Mouse (Mus musculus) lung, embryonic 15.5 days (tissue): ENCODE measurements around the gene Gm17677. TPM values are rescaled to one million over a fixed set of nuclear protein-coding genes. Genes with fewer than 3 reads are reported as not detected.

ENCODE experiments used
- ATAC-seq: fragments of 200-750 bp; cut with Nextera tagmentation; 2 replicates; pipeline ENCODE4 v1.8.0; 2017; ENCODE audit warnings: moderate number of reproducible peaks, borderline replicate concordance; ENCODE audit not compliant: low FRiP score, low TSS enrichment; ENCODE audit errors: extremely low read depth
- H3K27ac ChIP-seq: fragments of 300-500 bp; sonication (generic); 2 replicates; pipeline ENCODE4 v1.5.1; 2015; ENCODE audit warnings: moderate library complexity, mild to moderate bottlenecking, inconsistent platforms
- H3K27me3 ChIP-seq: fragments of 300-500 bp; sonication (generic); 2 replicates; pipeline ENCODE4 v1.6.1; 2015; ENCODE audit warnings: inconsistent platforms
- H3K36me3 ChIP-seq: fragments of 300-500 bp; sonication (generic); 2 replicates; pipeline ENCODE4 v1.6.1; 2015; ENCODE audit warnings: inconsistent platforms
- H3K4me1 ChIP-seq: fragments of 300-500 bp; sonication (generic); 2 replicates; pipeline ENCODE4 v1.6.1; 2015; ENCODE audit warnings: inconsistent platforms
- H3K4me2 ChIP-seq: fragments of 300-500 bp; sonication (generic); 2 replicates; pipeline ENCODE4 v1.6.1; 2015; ENCODE audit warnings: inconsistent platforms, mild to moderate bottlenecking, moderate library complexity
- H3K4me3 ChIP-seq: fragments of 300-500 bp; sonication (generic); 2 replicates; pipeline ENCODE4 v1.5.1; 2015; ENCODE audit warnings: mild to moderate bottlenecking, inconsistent platforms
- H3K9ac ChIP-seq: fragments of 300-500 bp; sonication (generic); 2 replicates; pipeline ENCODE4 v1.6.1; 2015; ENCODE audit warnings: inconsistent platforms
- H3K9me3 ChIP-seq: fragments of 300-500 bp; sonication (generic); 2 replicates; pipeline ENCODE4 v1.6.1; 2016; ENCODE audit warnings: inconsistent platforms
- WGBS: fragments of 180-500 bp; shearing (Covaris S2); methylation state at CpG from one replicate; pipeline ENCODE4 v1.1.7; 2015; 5-methylcytosine and 5-hydroxymethylcytosine counted together
- polyA plus RNA-seq: library from polyadenylated mRNA; unstranded; fragments of >200 nt; fragmentation: Nextera tagmentation; extraction: Ambion mirVana; gene quantifications from 2 replicates; pipeline ENCODE4 v1.2.1, GENCODE M21; 2015

Gene Gm17677
- polyA plus RNA-seq: not detected in 2 replicates

GRCm38 (mm10) chr9:35740749-35741148, at the start of gene Gm17677:
Gene Gm17677, plus strand, starts transcription at chr9:35741049.
- Histone ChIP-seq H3K4me2 (no peak within 1 kb of the TSS), H3K4me3 (no peak within 1 kb of the TSS), H3K27me3 (no peaks in the 10 kb centered on the region), H3K9me3 (no peaks in the 10 kb centered on the region; the same call in 1 of the 2 replicates), H3K36me3 (no peaks in the 10 kb centered on the region), H3K4me1 (no peaks in the 10 kb centered on the region), H3K9ac (no peak within 1 kb of the TSS), H3K27ac (no peak within 1 kb of the TSS)
- ATAC-seq: no peak

- H3K27me3 ChIP-seq: no peaks in the 10 kb centered on the region
- no peak overlapping the region for H3K27ac ChIP-seq
- H3K4me1 ChIP-seq: no peaks in the 10 kb centered on the region
- H3K4me3 ChIP-seq: no peak overlapping the region
- no peak overlapping the region for H3K4me2 ChIP-seq
- no peak overlapping the region for H3K9ac ChIP-seq
- no peaks in the 10 kb centered on the region for H3K9me3 ChIP-seq
- no peak for ATAC-seq
- no peaks in the 10 kb centered on the region for H3K36me3 ChIP-seq
Measured at GRCm38 (mm10) chr9:35691924-35692323, 48.9 kb upstream of the Gm17677 start.

- no peak overlapping the region for H3K4me2 ChIP-seq
- no peaks in the 10 kb centered on the region for H3K9me3 ChIP-seq
- ATAC-seq: no peak
- no peak overlapping the region for H3K9ac ChIP-seq
- no peak overlapping the region for H3K27ac ChIP-seq
- no peaks in the 10 kb centered on the region for H3K27me3 ChIP-seq
- no peaks in the 10 kb centered on the region for H3K4me1 ChIP-seq
- H3K4me3 ChIP-seq: no peak overlapping the region
- no peaks in the 10 kb centered on the region for H3K36me3 ChIP-seq
Measured at GRCm38 (mm10) chr9:35707265-35707664, 33.6 kb upstream of the Gm17677 start.

- Histone ChIP-seq H3K4me2 (no peak overlapping the region), H3K36me3 (no peaks in the 10 kb centered on the region), H3K4me1 (no peaks in the 10 kb centered on the region), H3K9me3 (no peaks in the 10 kb centered on the region), H3K4me3 (no peak overlapping the region), H3K27me3 (no peaks in the 10 kb centered on the region), H3K27ac (no peak overlapping the region), H3K9ac (no peak overlapping the region)
- no peak for ATAC-seq
Measured at GRCm38 (mm10) chr9:35756843-35757242, 16.0 kb downstream of the Gm17677 start.

GRCm38 (mm10) chr9:35778009-35778408, 37.2 kb downstream of the Gm17677 start, which contains the start of gene Gm17727:
Gene Gm17727, minus strand, starts transcription at chr9:35778109.
- no peaks in the 10 kb centered on the region for H3K27me3 ChIP-seq
- H3K27ac ChIP-seq: no peak within 1 kb of the TSS
- H3K9me3 ChIP-seq: no peaks in the 10 kb centered on the region
- H3K4me1 ChIP-seq: no peaks in the 10 kb centered on the region
- no peaks in the 10 kb centered on the region for H3K36me3 ChIP-seq
- ATAC-seq: no peak
- no peak within 1 kb of the TSS for H3K9ac ChIP-seq
- no peak within 1 kb of the TSS for H3K4me3 ChIP-seq
- WGBS: 51% methylated on average over 3 of the region's 3 CpGs
- no peak within 1 kb of the TSS for H3K4me2 ChIP-seq

- WGBS: 83% methylated on average over 3 of the region's 3 CpGs
- Histone ChIP-seq H3K27ac (no peak within 1 kb of the TSS), H3K9me3 (no peaks in the 10 kb centered on the region), H3K4me1 (no peaks in the 10 kb centered on the region), H3K4me2 (no peak within 1 kb of the TSS), H3K9ac (no peak within 1 kb of the TSS), H3K4me3 (no peak within 1 kb of the TSS), H3K27me3 (no peaks in the 10 kb centered on the region), H3K36me3 (no peaks in the 10 kb centered on the region)
- ATAC-seq: no peak
Measured at GRCm38 (mm10) chr9:35790001-35790400, 49.2 kb downstream of the Gm17677 start, which contains the start of the genes Gm27235 and D730048I06Rik. Gene Gm27235, minus strand, starts transcription at chr9:35790101. Gene D730048I06Rik, minus strand, starts transcription at chr9:35790112.

Other genes starting within 250 kb of the Gm17677 start
- gene Gm1113, start 222.8 kb upstream of the Gm17677 start, polyA plus RNA-seq: not detected in 2 replicates
- 1.2 and 1.3 TPM in 2 replicates for gene Ddx25, start 182.5 kb upstream of the Gm17677 start, polyA plus RNA-seq
- 15.1 and 15.9 TPM in 2 replicates for gene Pus3, start 182.5 kb upstream of the Gm17677 start, polyA plus RNA-seq
- gene Pate2, start 170.8 kb upstream of the Gm17677 start, polyA plus RNA-seq: 0.72 TPM in 2 replicates
- 19.0 and 19.5 TPM in 2 replicates for gene Hyls1, start 170.7 kb upstream of the Gm17677 start, polyA plus RNA-seq
- not detected in 2 replicates for gene Pate4, start 129.1 kb upstream of the Gm17677 start, polyA plus RNA-seq
- not detected in 2 replicates for gene Pate3, start 92.8 kb upstream of the Gm17677 start, polyA plus RNA-seq
- gene Pate1, start 53.7 kb upstream of the Gm17677 start, polyA plus RNA-seq: not detected in 2 replicates
- not detected in 2 replicates for gene Gm17727, start 37.1 kb downstream of the Gm17677 start, polyA plus RNA-seq
- gene Gm27235, start 49.1 kb downstream of the Gm17677 start, polyA plus RNA-seq: not detected in 2 replicates
- gene D730048I06Rik, start 49.1 kb downstream of the Gm17677 start, polyA plus RNA-seq: not detected in 2 replicates
- not detected in 2 replicates for gene 9230110F15Rik, start 103.1 kb downstream of the Gm17677 start, polyA plus RNA-seq
- not detected in 2 replicates for gene 9230113P08Rik, start 167.4 kb downstream of the Gm17677 start, polyA plus RNA-seq